Mouse (Mus musculus) cortical plate, adult 2 months (tissue): Measurements from ENCODE around the gene Cxcl16. TPM values are rescaled to one million over a fixed set of nuclear protein-coding genes. Genes with fewer than 3 reads are reported as not detected.
A peak's percentile ranks its signal among the peaks of the same experiment; 100 is the strongest.

Experiments
- H3K27ac ChIP-seq: fragments of 200-500 bp; 2 replicates; pipeline ENCODE4 v1.5.1; 2012; ENCODE audit warnings: low read length, control low read depth, inconsistent platforms; ENCODE audit not compliant: insufficient read depth
- H3K4me1 ChIP-seq: fragments of 200-500 bp; 2 replicates; pipeline ENCODE4 v1.6.1; 2011; ENCODE audit warnings: low read length; ENCODE audit not compliant: control insufficient read depth, insufficient read depth
- H3K4me3 ChIP-seq: fragments of 200-500 bp; 2 replicates; pipeline ENCODE4 v1.5.1; 2011; ENCODE audit warnings: mild to moderate bottlenecking, low read length, control low read depth; ENCODE audit not compliant: insufficient read depth
- CTCF ChIP-seq: fragments of 200-500 bp; IDR thresholded peaks from 2 replicates; pipeline ENCODE4 v1.5.1; 2011; ENCODE audit warnings: mild to moderate bottlenecking, control low read depth, low read length; ENCODE audit not compliant: insufficient read depth; ENCODE audit errors: extremely low read depth
- POLR2A ChIP-seq: fragments of 200-500 bp; IDR thresholded peaks from 2 replicates; pipeline ENCODE4 v1.6.1; 2011; ENCODE audit warnings: mild to moderate bottlenecking, low read length, control low read depth; ENCODE audit not compliant: insufficient read depth; ENCODE audit errors: extremely low read depth
- polyA plus RNA-seq: library from polyadenylated mRNA; depleted of rRNA; stranded (reverse); fragments of >200 nt; gene quantifications from 2 replicates; pipeline ENCODE4 v1.2.3, GENCODE M21; 2012; rRNA removed

The Cxcl16 gene
- 1.7 and 2.4 TPM in 2 replicates for polyA plus RNA-seq

DNA sequence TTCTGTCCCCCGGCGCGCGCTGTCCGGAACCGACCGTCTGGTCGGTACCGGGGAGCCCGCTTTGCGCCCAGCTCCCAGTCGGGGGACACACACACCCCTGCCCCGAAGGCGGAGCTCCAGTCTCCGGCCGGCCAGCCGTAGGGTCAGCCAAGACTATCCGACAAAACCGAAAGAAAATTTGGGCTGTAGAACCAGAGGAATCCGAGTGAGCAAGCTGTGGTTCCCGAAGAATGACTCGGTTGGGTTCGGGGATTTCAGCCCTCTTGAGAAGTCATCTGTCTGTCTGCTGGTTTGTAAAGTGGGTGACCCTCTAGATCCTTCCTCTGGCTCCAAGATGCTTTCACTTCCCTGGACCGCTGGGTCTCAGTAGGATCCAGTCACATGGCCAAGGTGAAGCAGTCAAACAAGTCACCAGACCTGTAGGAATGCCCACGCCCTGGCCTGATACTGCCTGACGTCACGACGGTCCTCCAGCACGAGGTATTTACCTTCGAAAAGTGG, at the start of gene Cxcl16:
Gene Cxcl16, minus strand, starts transcription at position 384 of the 501 bp plus-strand sequence.
- Histone ChIP-seq H3K4me3 (peak within 1 kb of the TSS; percentile 37), H3K4me1 (no peaks in the 10 kb centered on the region; the same call in 1 of the 2 replicates), H3K27ac (no peak within 1 kb of the TSS)
- TF ChIP-seq POLR2A (no peak), CTCF (no peak)

DNA sequence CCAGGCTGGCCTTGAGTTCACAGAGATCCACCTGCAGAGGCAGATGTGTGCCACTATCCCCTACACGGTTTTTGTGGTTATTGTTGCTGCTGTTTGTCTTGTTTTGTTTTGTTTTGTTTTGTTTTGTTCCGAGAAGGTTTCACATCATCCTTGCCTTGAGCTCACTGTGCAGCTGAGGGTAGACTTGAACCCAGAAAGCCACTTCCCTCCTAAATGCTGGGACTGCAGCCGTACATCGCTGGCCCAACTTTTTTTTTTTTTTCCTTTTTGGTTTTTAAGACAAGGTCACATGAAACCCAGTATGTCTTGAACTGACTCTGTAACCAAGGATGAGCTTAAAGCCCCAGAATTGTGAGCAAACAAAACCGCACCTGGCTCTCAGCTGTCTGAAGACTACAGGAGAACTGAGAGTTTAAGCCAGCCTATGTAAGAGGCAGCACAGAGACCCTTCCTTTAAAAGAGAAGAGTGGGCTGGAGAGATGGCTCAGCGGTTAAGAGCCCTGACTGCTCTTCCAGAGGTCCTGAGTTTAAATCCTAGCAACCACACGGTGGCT, 47.3 kb upstream of the Cxcl16 start:
- H3K4me1 ChIP-seq: no peaks in the 10 kb centered on the region
- no peak overlapping the region for H3K4me3 ChIP-seq
- H3K27ac ChIP-seq: no peak overlapping the region
- no peak for TF ChIP-seq POLR2A
- no peak for TF ChIP-seq CTCF

DNA sequence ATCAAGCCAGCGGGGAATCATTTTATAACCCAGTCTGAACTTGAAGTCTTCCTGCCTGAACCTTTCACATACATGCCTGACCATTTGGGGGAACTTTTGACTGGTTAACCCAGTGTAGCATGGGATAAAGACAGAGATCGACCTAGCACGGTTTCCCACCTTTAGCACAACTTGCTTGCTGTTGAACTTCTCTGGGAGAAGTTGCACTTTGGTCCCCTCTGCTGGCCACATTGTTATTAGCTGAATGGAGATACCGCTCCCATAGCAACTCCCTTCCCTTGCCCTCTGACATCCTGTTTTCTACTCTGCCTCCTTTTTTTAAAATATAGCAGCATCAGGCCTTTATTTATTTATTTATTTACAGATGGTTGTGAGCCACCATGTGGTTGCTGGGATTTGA, 46.6 kb upstream of the Cxcl16 start:
- H3K4me1 ChIP-seq: no peaks in the 10 kb centered on the region
- peak; percentile 63 for TF ChIP-seq CTCF
- no peak for TF ChIP-seq POLR2A
- H3K27ac ChIP-seq: no peak overlapping the region
- H3K4me3 ChIP-seq: no peak overlapping the region

DNA sequence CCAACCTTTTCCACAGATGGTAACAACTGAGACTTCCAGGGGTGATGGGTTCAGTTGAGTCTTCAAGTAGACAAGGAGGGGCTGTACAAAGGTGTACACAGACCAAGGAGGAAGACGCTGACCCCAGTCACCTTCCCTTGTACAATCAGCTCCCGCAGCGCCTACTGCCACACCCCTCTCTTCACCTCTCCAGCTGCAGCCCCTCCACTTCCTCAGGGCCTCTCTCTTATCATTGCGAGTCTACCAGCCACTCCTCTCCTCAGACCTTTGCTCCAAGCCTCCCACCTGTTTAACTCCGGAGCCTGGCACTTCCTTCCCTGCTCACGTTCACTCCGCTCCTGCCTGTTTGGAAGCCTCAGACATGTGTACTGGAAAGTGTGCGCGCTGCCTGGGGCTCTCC, 45.2 kb upstream of the Cxcl16 start, which contains the start of gene Tm4sf5:
Gene Tm4sf5, plus strand, starts transcription at position 275 of the 400 bp plus-strand sequence.
- Histone ChIP-seq H3K27ac (no peak within 1 kb of the TSS), H3K4me3 (no peak within 1 kb of the TSS), H3K4me1 (no peaks in the 10 kb centered on the region)
- no peak for TF ChIP-seq POLR2A
- no peak for TF ChIP-seq CTCF

DNA sequence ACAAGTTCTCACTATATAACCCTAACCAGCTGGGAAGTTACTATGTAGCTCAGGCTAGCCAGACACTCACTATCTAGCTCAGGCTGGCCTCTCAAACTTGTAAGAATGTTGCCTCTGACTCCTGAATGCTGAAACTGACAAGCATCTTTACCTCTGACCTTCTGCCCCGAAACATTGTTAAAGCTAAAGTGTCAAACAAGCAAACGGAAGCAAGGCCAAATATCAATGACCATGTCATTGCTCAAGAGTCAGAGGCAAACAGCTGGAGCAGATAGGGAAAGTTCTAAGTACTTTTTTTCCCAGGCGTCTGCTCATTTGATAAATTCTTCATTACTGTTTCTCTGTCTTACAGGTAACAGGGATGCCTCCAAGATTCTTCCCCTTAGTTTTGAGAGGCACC, 42.2 kb upstream of the Cxcl16 start:
- H3K27ac ChIP-seq: no peak overlapping the region
- H3K4me3 ChIP-seq: no peak overlapping the region
- no peaks in the 10 kb centered on the region for H3K4me1 ChIP-seq
- TF ChIP-seq CTCF (no peak), POLR2A (no peak)

DNA sequence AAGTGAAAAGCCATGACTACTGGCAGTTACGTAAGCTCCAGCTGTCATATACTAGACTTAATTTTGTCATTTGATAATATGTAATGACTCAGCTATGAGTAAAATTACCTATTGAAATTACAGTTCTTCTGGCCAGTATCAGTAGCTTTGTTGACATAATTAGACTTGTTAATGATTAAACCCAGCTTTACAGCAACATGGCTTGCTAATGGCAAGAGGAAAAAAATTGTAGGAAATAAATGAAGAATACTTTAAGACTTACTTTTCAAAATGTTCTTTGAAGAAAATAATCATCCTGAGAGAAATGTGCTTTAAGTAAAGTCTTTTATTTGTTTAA, 40.7 kb upstream of the Cxcl16 start:
- no peak overlapping the region for H3K4me3 ChIP-seq
- H3K4me1 ChIP-seq: no peaks in the 10 kb centered on the region
- no peak for TF ChIP-seq CTCF
- TF ChIP-seq POLR2A: no peak
- no peak overlapping the region for H3K27ac ChIP-seq

DNA sequence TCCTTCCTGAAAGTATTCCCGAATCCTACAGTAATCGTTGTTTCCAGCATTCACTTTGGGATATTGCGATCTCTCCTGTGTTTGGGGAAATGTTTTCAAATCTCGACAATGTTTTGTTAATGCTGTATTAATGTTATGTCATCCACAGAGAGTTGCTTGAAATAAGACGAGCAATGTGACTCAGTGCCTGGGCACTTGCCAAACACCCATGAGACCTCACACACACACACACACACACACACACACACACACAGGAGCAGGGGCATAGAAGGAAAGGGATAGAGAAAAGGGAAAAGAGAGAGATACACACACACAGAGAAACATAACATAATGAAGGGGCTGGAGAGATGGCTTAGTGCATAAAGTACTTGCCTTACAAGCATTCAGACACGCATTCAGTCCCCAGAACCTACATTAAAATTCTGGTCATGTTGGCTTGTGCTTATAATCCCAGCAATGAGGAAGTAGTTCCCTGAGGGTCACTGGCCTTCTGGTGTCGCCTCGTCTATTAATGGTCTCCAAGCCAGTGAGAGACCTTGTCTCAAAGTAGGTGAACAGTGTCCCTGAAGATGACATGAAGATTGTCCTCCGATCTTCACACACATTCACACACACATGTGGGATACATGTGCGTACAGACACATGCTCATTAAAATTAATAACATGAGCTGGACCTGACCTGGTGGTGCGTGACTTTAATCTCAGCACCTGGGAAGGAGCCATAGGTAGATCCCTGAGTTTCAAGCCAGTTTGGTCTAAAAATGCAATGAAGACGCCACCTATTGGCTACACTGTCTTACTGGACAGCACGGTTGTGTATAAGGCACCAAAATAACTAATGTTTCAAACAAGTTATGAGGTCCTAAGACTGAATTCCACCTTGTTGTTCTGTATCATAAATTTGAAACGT, 40.0 kb upstream of the Cxcl16 start:
- TF ChIP-seq POLR2A (no peak), CTCF (no peak)
- no peaks in the 10 kb centered on the region for H3K4me1 ChIP-seq
- no peak overlapping the region for H3K4me3 ChIP-seq
- no peak overlapping the region for H3K27ac ChIP-seq

DNA sequence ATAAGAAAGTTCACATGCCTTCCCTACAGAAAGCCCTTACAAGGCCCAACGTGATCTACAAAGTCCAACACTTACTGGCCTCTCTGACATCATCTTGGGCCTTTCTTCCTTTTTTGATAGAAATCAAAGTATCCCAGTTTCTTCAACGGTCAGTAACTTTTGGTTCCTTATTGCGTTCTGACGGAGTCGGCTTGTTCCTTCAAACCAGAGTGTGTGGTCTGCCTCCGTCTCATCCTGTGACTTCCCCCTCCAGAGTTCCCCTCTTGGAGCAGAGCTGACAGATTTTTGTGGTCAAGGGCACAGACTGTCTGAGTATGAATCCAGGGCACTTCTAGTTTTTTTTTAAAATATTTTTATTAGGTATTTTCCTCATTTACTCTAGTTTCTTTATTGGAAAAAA, 29.9 kb upstream of the Cxcl16 start:
- Histone ChIP-seq H3K4me1 (no peaks in the 10 kb centered on the region), H3K27ac (peak overlapping the region; percentile 21; the same call in 1 of the 2 replicates), H3K4me3 (no peak overlapping the region)
- TF ChIP-seq CTCF (no peak), POLR2A (no peak)

DNA sequence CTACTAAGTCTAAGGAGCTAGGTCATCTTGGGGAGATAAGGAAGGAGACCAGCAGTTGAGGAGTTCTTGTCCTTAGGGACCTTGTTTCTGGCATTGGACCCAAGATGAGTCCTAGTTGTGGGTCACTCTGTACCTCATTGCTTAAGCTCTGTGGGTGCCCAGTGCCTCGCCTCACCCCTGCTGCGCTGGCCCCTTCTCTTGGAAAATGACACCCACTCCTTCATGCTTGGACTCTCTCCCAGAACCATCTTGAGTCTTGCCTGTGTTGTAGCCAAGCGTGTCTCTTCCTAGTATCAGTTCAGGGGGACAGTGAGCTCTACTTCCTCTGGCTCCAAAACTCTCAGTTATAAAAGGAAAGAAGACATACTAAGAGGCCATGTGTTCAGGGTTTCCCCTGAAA, 29.4 kb upstream of the Cxcl16 start:
- no peak overlapping the region for H3K4me3 ChIP-seq
- H3K4me1 ChIP-seq: no peaks in the 10 kb centered on the region
- H3K27ac ChIP-seq: peak overlapping the region; percentile 37; the same call in 1 of the 2 replicates
- TF ChIP-seq POLR2A (no peak), CTCF (no peak)

DNA sequence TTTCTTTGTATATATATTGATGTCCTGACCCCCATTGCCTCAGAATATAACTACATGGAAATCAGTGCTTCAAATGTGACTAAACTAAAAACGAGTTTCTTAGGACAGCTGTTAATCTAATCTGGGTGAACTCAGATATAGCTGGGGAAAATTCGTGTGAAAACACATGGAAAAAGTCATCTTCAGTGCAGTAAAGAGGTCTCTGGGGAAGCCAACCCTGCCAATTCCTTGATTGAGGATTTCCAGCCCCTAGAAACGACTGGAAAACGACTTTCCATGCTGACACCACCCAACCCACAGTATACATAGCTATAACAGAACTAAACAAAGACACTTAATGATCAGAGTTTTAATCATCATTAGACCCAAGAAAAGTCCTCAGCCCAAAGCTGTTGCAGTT, 28.0 kb upstream of the Cxcl16 start:
- Histone ChIP-seq H3K4me1 (no peaks in the 10 kb centered on the region), H3K27ac (no peak overlapping the region), H3K4me3 (no peak overlapping the region)
- TF ChIP-seq POLR2A (no peak), CTCF (no peak)
